Mouse (Mus musculus): ENCODE measurements at regions not wholly inside any gene's neighbourhood (a gene's known extent, or its start where the extent isn't known, plus 50 kb on each side); places are given as distances from the start of the nearest gene placed in this dataset.

- peak; percentile 69 for DNase-seq (ENCODE audit: low read depth, low spot score)
Measured at GRCm38 (mm10) chr13:102576871-102577662, 116.3 kb upstream of the Cd180 start.

GRCm38 (mm10) chr13:102578811-102579210, 114.5 kb upstream of the Cd180 start:
- no peak for DNase-seq (ENCODE audit: low read depth, low spot score)

GRCm38 (mm10) chr13:102579638-102580037, 113.7 kb upstream of the Cd180 start:
- DNase-seq (ENCODE audit: low read depth, low spot score), result no peak

GRCm38 (mm10) chr13:102583984-102584645, 109.2 kb upstream of the Cd180 start:
- DNase-seq (ENCODE audit: low read depth, low spot score), result no peak

- no peak for DNase-seq (ENCODE audit: low read depth, low spot score)
Measured at GRCm38 (mm10) chr13:102586215-102586614, 107.1 kb upstream of the Cd180 start.

- peak; percentile 14 for DNase-seq (ENCODE audit: low read depth, low spot score)
Measured at GRCm38 (mm10) chr13:102589680-102590435, 103.5 kb upstream of the Cd180 start.

GRCm38 (mm10) chr13:102591803-102592537, 101.4 kb upstream of the Cd180 start:
- DNase-seq (ENCODE audit: low read depth, low spot score), result no peak

- DNase-seq (ENCODE audit: low read depth, low spot score), result no peak
Measured at GRCm38 (mm10) chr13:102593405-102594200, 99.8 kb upstream of the Cd180 start.

- no peak for DNase-seq (ENCODE audit: low read depth, low spot score)
Measured at GRCm38 (mm10) chr13:102594201-102594600, 99.2 kb upstream of the Cd180 start.

GRCm38 (mm10) chr13:102595602-102596001, 97.8 kb upstream of the Cd180 start:
- DNase-seq (ENCODE audit: low read depth, low spot score), result no peak

- no peak for DNase-seq (ENCODE audit: low read depth, low spot score)
Measured at GRCm38 (mm10) chr13:102596101-102596500, 97.3 kb upstream of the Cd180 start.

GRCm38 (mm10) chr13:102598181-102598580, 95.2 kb upstream of the Cd180 start:
- no peak for DNase-seq (ENCODE audit: low read depth, low spot score)

GRCm38 (mm10) chr13:102599602-102600001, 93.8 kb upstream of the Cd180 start:
- no peak for DNase-seq (ENCODE audit: low read depth, low spot score)

- no peak for DNase-seq (ENCODE audit: low read depth, low spot score)
Measured at GRCm38 (mm10) chr13:102600026-102600425, 93.3 kb upstream of the Cd180 start.

- DNase-seq (ENCODE audit: low read depth, low spot score), result no peak
Measured at GRCm38 (mm10) chr13:102624461-102624860, 68.9 kb upstream of the Cd180 start.

- peak; percentile 91 for DNase-seq (ENCODE audit: low read depth, low spot score)
Measured at GRCm38 (mm10) chr13:102625171-102625835, 68.1 kb upstream of the Cd180 start.

GRCm38 (mm10) chr13:102625836-102626340, 67.5 kb upstream of the Cd180 start:
- peak; percentile 48 for DNase-seq (ENCODE audit: low read depth, low spot score)

- DNase-seq (ENCODE audit: low read depth, low spot score), result peak; percentile 32
Measured at GRCm38 (mm10) chr13:102627786-102628185, 65.6 kb upstream of the Cd180 start.

- no peak for DNase-seq (ENCODE audit: low read depth, low spot score)
Measured at GRCm38 (mm10) chr13:102629176-102629575, 64.2 kb upstream of the Cd180 start.

Measured in forelimb bud, embryonic 11.5 days (tissue).